Mouse (Mus musculus) heart, adult 2 months (tissue): ENCODE results near the gene Tanc2.

Source experiments
- CTCF ChIP-seq: fragments of 200-600 bp; IDR thresholded peaks from 2 replicates; pipeline ENCODE4 v1.8.1; 2022; ENCODE audit warnings: antibody characterized with exemption, mild to moderate bottlenecking, moderate library complexity
- POLR2A ChIP-seq: fragments of 200-500 bp; IDR thresholded peaks from 2 replicates; pipeline ENCODE4 v1.6.1; 2011; ENCODE audit warnings: mild to moderate bottlenecking, low read depth, low read length, control low read depth; ENCODE audit not compliant: insufficient read depth

- TF ChIP-seq CTCF (no peak), POLR2A (no peak)
Measured at GRCm38 (mm10) chr11:105907381-105907780, 317.6 kb downstream of the Tanc2 start.
